In the genomic region with DNA sequence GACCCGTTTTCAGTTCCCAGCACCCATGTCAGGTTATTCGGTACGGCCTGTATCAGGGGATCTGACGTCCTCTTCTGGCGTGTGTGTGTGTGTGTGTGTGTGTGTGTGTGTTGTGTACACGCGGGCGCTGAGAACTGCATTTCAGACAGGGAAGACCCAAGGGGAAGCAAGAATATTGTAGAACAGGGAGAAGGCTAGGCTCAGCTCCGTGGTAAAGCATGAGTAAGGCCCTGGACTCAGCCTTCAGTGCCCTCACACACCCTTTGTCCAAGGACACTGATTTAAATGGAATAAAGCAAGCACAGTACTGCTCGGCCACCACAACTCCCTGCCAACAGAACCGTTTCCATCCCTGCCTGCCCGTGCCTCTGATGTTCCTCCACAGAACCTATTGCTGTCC, we compare ENCODE assay signal across 7 mouse cellular contexts. TPM values are rescaled to one million over a fixed set of nuclear protein-coding genes. Genes with fewer than 3 reads are reported as not detected.
DNase-seq lines count a peak whose midpoint lies in the region; ATAC-seq lines count a peak whose summit lies in the region.

No protein-coding gene starts in this region.

- peaks cover 32% of the 10 kb centered on the region for H3K36me3 ChIP-seq in hindbrain, embryonic 10.5 days
- H3K36me3 ChIP-seq in liver, embryonic 12.5 days = peaks cover 39% of the 10 kb centered on the region
- H3K36me3 ChIP-seq in stomach, embryonic 16.5 days (ENCODE audit: control insufficient read depth, insufficient read depth, low read length) = no peaks in the 10 kb centered on the region

- no peak for ATAC-seq in liver, embryonic 12.5 days
- no peak for ATAC-seq in stomach, embryonic 16.5 days (ENCODE audit: insufficient read depth, low FRiP score)

- peak overlapping the region; percentile 81 for H3K4me3 ChIP-seq in hindbrain, embryonic 10.5 days
- peak overlapping the region; percentile 89 for H3K4me3 ChIP-seq in liver, embryonic 12.5 days
- H3K4me3 ChIP-seq in stomach, embryonic 16.5 days (replicated peaks; ENCODE audit: low read length) = peak overlapping the region; percentile 89

- H3K9ac ChIP-seq in liver, embryonic 12.5 days = peak overlapping the region; percentile 91
- peak overlapping the region; percentile 88 for H3K9ac ChIP-seq in stomach, embryonic 16.5 days (ENCODE audit: low read length)

- no peaks in the 10 kb centered on the region for H3K9me3 ChIP-seq in hindbrain, embryonic 10.5 days
- H3K9me3 ChIP-seq in liver, embryonic 12.5 days (replicated peaks) = no peaks in the 10 kb centered on the region
- no peaks in the 10 kb centered on the region for H3K9me3 ChIP-seq in stomach, embryonic 16.5 days (replicated peaks; ENCODE audit: control insufficient read depth, low read length)

- intact Hi-C loops in left cerebral cortex, postnatal 36 days (cut with DNase I) = no loop called here

- peak; percentile 6 for DNase-seq in thymus, postnatal 25 days
- no peak for DNase-seq in thymus, postnatal 10 days (ENCODE audit: low spot score in 2 of 2)
- DNase-seq in cerebellum, postnatal 25 days = peak; percentile 31 to 45
- peak; percentile 21 for DNase-seq in hindbrain, embryonic 10.5 days (ENCODE audit: low spot score)
- no peak for DNase-seq in left cerebral cortex, postnatal 36 days (ENCODE audit: low spot score in 2 of 2)

- peak overlapping the region; percentile 92 for H3K4me2 ChIP-seq in liver, embryonic 12.5 days
- H3K4me2 ChIP-seq in stomach, embryonic 16.5 days (ENCODE audit: low read depth, low read length) = peak overlapping the region; percentile 86

- H3K4me1 ChIP-seq in hindbrain, embryonic 10.5 days (replicated peaks) = peaks cover 31% of the 10 kb centered on the region
- H3K4me1 ChIP-seq in liver, embryonic 12.5 days = peaks cover 54% of the 10 kb centered on the region
- peaks cover 24% of the 10 kb centered on the region for H3K4me1 ChIP-seq in stomach, embryonic 16.5 days (ENCODE audit: control insufficient read depth, insufficient read depth, low read length)

- WGBS in hindbrain, embryonic 10.5 days = 7% methylated on average over 12 of the region's 12 CpGs
- WGBS in liver, embryonic 12.5 days (ENCODE audit: insufficient replicate concordance) = 2% methylated on average over 12 of the region's 12 CpGs
- WGBS in stomach, embryonic 16.5 days = 3% methylated on average over 12 of the region's 12 CpGs

- H3K27me3 ChIP-seq in hindbrain, embryonic 10.5 days (ENCODE audit: insufficient read depth, poor library complexity, severe bottlenecking) = no peaks in the 10 kb centered on the region
- no peaks in the 10 kb centered on the region for H3K27me3 ChIP-seq in liver, embryonic 12.5 days (replicated peaks)
- H3K27me3 ChIP-seq in stomach, embryonic 16.5 days (ENCODE audit: control insufficient read depth, insufficient read depth, low read length) = no peaks in the 10 kb centered on the region

- peak overlapping the region; percentile 97 for H3K27ac ChIP-seq in hindbrain, embryonic 10.5 days
- H3K27ac ChIP-seq in liver, embryonic 12.5 days = peak overlapping the region; percentile 91
- peak overlapping the region; percentile 87 for H3K27ac ChIP-seq in stomach, embryonic 16.5 days (ENCODE audit: low read length)

RNA-seq across cellular contexts. Expression of a gene that starts 1.0 kb away (rescaled TPM):
- polyA plus RNA-seq in hindbrain, embryonic 10.5 days (2016; fragmentation: Nextera tagmentation; extraction: Ambion mirVana) = 104 and 109 TPM in 2 replicates
- 92.4 and 92.9 TPM in 2 replicates for polyA plus RNA-seq in liver, embryonic 12.5 days (2016; fragmentation: Nextera tagmentation; extraction: Ambion mirVana)
- 72.9 and 80.0 TPM in 2 replicates for polyA plus RNA-seq in stomach, embryonic 16.5 days (2015; fragmentation: Nextera tagmentation; extraction: Ambion mirVana)
- 10 to 100 TPM; 89.6 to 93.2 TPM for total RNA-seq in left cerebral cortex, postnatal 36 days (2021)

RNA-seq across cellular contexts. Expression of a gene that starts 1.0 kb away (rescaled TPM):
- 21.5 and 26.3 TPM in 2 replicates for polyA plus RNA-seq in hindbrain, embryonic 10.5 days (2016; fragmentation: Nextera tagmentation; extraction: Ambion mirVana)
- 10.9 and 12.1 TPM in 2 replicates for polyA plus RNA-seq in liver, embryonic 12.5 days (2016; fragmentation: Nextera tagmentation; extraction: Ambion mirVana)
- 13.0 and 13.1 TPM in 2 replicates for polyA plus RNA-seq in stomach, embryonic 16.5 days (2015; fragmentation: Nextera tagmentation; extraction: Ambion mirVana)
- total RNA-seq in left cerebral cortex, postnatal 36 days (2021) = 10 to 100 TPM; 33.9 to 36.0 TPM

RNA-seq across cellular contexts. Expression of a gene that starts 53.7 kb away (rescaled TPM):
- 0.72 and 1.8 TPM in 2 replicates for polyA plus RNA-seq in hindbrain, embryonic 10.5 days (2016; fragmentation: Nextera tagmentation; extraction: Ambion mirVana)
- polyA plus RNA-seq in liver, embryonic 12.5 days (2016; fragmentation: Nextera tagmentation; extraction: Ambion mirVana) = 1.3 and 1.8 TPM in 2 replicates
- polyA plus RNA-seq in stomach, embryonic 16.5 days (2015; fragmentation: Nextera tagmentation; extraction: Ambion mirVana) = 1.3 and 2.6 TPM in 2 replicates
- total RNA-seq in left cerebral cortex, postnatal 36 days (2021) = 10 to 100 TPM; 56.9 to 73.3 TPM

Comparison
In these comparisons a context has a peak if more than half of its experiments do, and no peak if none do; other contexts are left out.
1. DNase-seq: peak in thymus, postnatal 25 days (single experiment), cerebellum, postnatal 25 days (2 of 2) and hindbrain, embryonic 10.5 days (single experiment); none in thymus, postnatal 10 days (0 of 2) and left cerebral cortex, postnatal 36 days (0 of 2).
2. Peak in every context shown above with its lines, with median percentiles within 50 percentile points of each other: H3K27ac ChIP-seq and H3K4me3 ChIP-seq.